Mouse (Mus musculus) C2C12 (cell line): ENCODE data around the gene Rnf39. TPM values are rescaled to one million over a fixed set of nuclear protein-coding genes. Genes with fewer than 3 reads are reported as not detected.

Experiments
- H3K27me3 ChIP-seq: one replicate; pipeline ENCODE4 v1.6.1; 2011; ENCODE audit not compliant: control insufficient read depth, insufficient read depth, insufficient read length
- H3K36me3 ChIP-seq: one replicate; pipeline ENCODE4 v1.6.1; 2011; ENCODE audit not compliant: control insufficient read depth, insufficient read depth
- H3K4me3 ChIP-seq: one replicate; pipeline ENCODE4 v1.5.1; 2011; ENCODE audit warnings: mild to moderate bottlenecking, control low read depth; ENCODE audit not compliant: poor library complexity, insufficient read depth, severe bottlenecking
- H3K79me2 ChIP-seq: one replicate; pipeline ENCODE4 v1.6.1; 2011; ENCODE audit not compliant: control insufficient read depth, insufficient read depth
- H3K79me3 ChIP-seq: one replicate; pipeline ENCODE4 v1.6.1; 2011; ENCODE audit warnings: low read depth, control low read depth
- H3ac ChIP-seq: one replicate; pipeline ENCODE3; 2011; ENCODE audit warnings: low read depth; ENCODE audit not compliant: control insufficient read depth, insufficient read length
- CEBPB ChIP-seq: IDR thresholded peaks from one replicate; pipeline ENCODE4 v1.6.1; 2011; ENCODE audit warnings: low read depth, mild to moderate bottlenecking, control low read depth, moderate library complexity
- CTCF ChIP-seq: IDR thresholded peaks from one replicate; pipeline ENCODE4 v1.5.1; 2011; ENCODE audit not compliant: control insufficient read depth, insufficient read depth, insufficient read length
- FOSL1 ChIP-seq: IDR thresholded peaks from one replicate; pipeline ENCODE4 v1.8.0; 2011; ENCODE audit warnings: mild to moderate bottlenecking, low read length; ENCODE audit not compliant: poor library complexity, insufficient read depth, severe bottlenecking
- MAX ChIP-seq: IDR thresholded peaks from one replicate; pipeline ENCODE4 v1.6.1; 2011; ENCODE audit warnings: mild to moderate bottlenecking, control low read depth
- MYOD1 ChIP-seq: IDR thresholded peaks from one replicate; pipeline ENCODE4 v1.6.1; 2011; ENCODE audit warnings: low read depth; ENCODE audit not compliant: control insufficient read depth, insufficient read length
- MYOG ChIP-seq: IDR thresholded peaks from one replicate; pipeline ENCODE4 v1.6.1; 2011; ENCODE audit not compliant: control insufficient read depth, insufficient read length; ENCODE audit errors: extremely low read depth
- USF1 ChIP-seq: IDR thresholded peaks from one replicate; pipeline ENCODE4 v1.6.1; 2011; ENCODE audit warnings: low read depth, mild to moderate bottlenecking, control low read depth, moderate library complexity
- long read RNA-seq, 2 experiments: library from polyadenylated mRNA; unstranded; transcript quantifications; one replicate each; pipeline ENCODE4 v2.0.0; 2019 to 2020
- polyA plus RNA-seq: library from polyadenylated mRNA; unstranded; fragments of >200 nt; fragmentation: generic; extraction: Trizol; gene quantifications from one replicate; pipeline ENCODE4 v1.2.1, GENCODE M21; 2012; ENCODE audit warnings: missing spikeins

The Rnf39 gene
- 0.02 TPM for polyA plus RNA-seq
- long read RNA-seq, experiment 1, result 0 reads
- long read RNA-seq, experiment 2, result 0 reads

- Histone ChIP-seq H3K4me3 (no peak within 1 kb of the TSS), H3ac (no peak within 1 kb of the TSS), H3K79me3 (no peaks in the 10 kb centered on the region), H3K79me2 (no peaks in the 10 kb centered on the region), H3K27me3 (no peaks in the 10 kb centered on the region), H3K36me3 (no peaks in the 10 kb centered on the region)
- TF ChIP-seq USF1, result no peak
- no peak for TF ChIP-seq CTCF
- no peak for TF ChIP-seq CEBPB
- TF ChIP-seq MAX, result no peak
- no peak for TF ChIP-seq MYOG
- no peak for TF ChIP-seq MYOD1
- no peak for TF ChIP-seq FOSL1
Measured at GRCm38 (mm10) chr17:36942791-36943471, at the start of gene Rnf39. Gene Rnf39 (plus strand): TSS chr17:36942918.

GRCm38 (mm10) chr17:36893387-36893786 lies 49.3 kb upstream of the Rnf39 start:
- H3K4me3 ChIP-seq, result no peak overlapping the region
- no peaks in the 10 kb centered on the region for H3K79me2 ChIP-seq
- TF ChIP-seq MYOD1 (no peak), MAX (no peak), CEBPB (no peak), USF1 (no peak), CTCF (no peak), MYOG (no peak)
- H3ac ChIP-seq, result no peak overlapping the region
- no peaks in the 10 kb centered on the region for H3K27me3 ChIP-seq
- H3K79me3 ChIP-seq, result no peaks in the 10 kb centered on the region
- H3K36me3 ChIP-seq, result no peaks in the 10 kb centered on the region

GRCm38 (mm10) chr17:36896583-36896982 lies 46.1 kb upstream of the Rnf39 start:
- Histone ChIP-seq H3K36me3 (no peaks in the 10 kb centered on the region), H3K79me3 (no peaks in the 10 kb centered on the region), H3ac (no peak overlapping the region), H3K79me2 (no peaks in the 10 kb centered on the region), H3K27me3 (no peaks in the 10 kb centered on the region), H3K4me3 (no peak overlapping the region)
- TF ChIP-seq MAX (no peak), FOSL1 (no peak), USF1 (no peak)

GRCm38 (mm10) chr17:36897065-36897464 lies 45.7 kb upstream of the Rnf39 start:
- H3K27me3 ChIP-seq, result no peaks in the 10 kb centered on the region
- H3ac ChIP-seq, result no peak overlapping the region
- H3K4me3 ChIP-seq, result no peak overlapping the region
- no peaks in the 10 kb centered on the region for H3K79me3 ChIP-seq
- no peaks in the 10 kb centered on the region for H3K79me2 ChIP-seq
- TF ChIP-seq CTCF (no peak), MAX (no peak), FOSL1 (no peak), CEBPB (no peak)
- no peaks in the 10 kb centered on the region for H3K36me3 ChIP-seq

GRCm38 (mm10) chr17:36897552-36898205 lies 45.0 kb upstream of the Rnf39 start, which contains the start of gene Trim31:
Gene Trim31 (plus strand): TSS chr17:36898118.
- no peaks in the 10 kb centered on the region for H3K79me2 ChIP-seq
- no peaks in the 10 kb centered on the region for H3K36me3 ChIP-seq
- no peak within 1 kb of the TSS for H3K4me3 ChIP-seq
- no peak for TF ChIP-seq MYOG
- no peak for TF ChIP-seq CEBPB
- no peak for TF ChIP-seq MYOD1
- TF ChIP-seq USF1, result no peak
- TF ChIP-seq FOSL1, result no peak
- TF ChIP-seq MAX, result no peak
- no peak for TF ChIP-seq CTCF
- no peaks in the 10 kb centered on the region for H3K79me3 ChIP-seq
- no peak within 1 kb of the TSS for H3ac ChIP-seq
- no peaks in the 10 kb centered on the region for H3K27me3 ChIP-seq

- H3K27me3 ChIP-seq, result no peaks in the 10 kb centered on the region
- H3K36me3 ChIP-seq, result no peaks in the 10 kb centered on the region
- no peak overlapping the region for H3K4me3 ChIP-seq
- no peaks in the 10 kb centered on the region for H3K79me2 ChIP-seq
- no peaks in the 10 kb centered on the region for H3K79me3 ChIP-seq
- no peak overlapping the region for H3ac ChIP-seq
- TF ChIP-seq USF1, result no peak
- TF ChIP-seq FOSL1, result no peak
- no peak for TF ChIP-seq CEBPB
Measured at GRCm38 (mm10) chr17:36899376-36899775, 43.3 kb upstream of the Rnf39 start.
